Mouse (Mus musculus): ENCODE measurements around the gene Rhot1.
A peak's percentile ranks its signal among the peaks of the same experiment; 100 is the strongest.

Rhot1 gene

GRCm38 (mm10) chr11:80287150-80287549 lies 78.3 kb downstream of the Rhot1 start:
- DNase-seq (ENCODE audit: low read depth, low spot score), result peak; percentile 85

- peak; percentile 35 for DNase-seq (ENCODE audit: low read depth, low spot score)
Observed at GRCm38 (mm10) chr11:80289701-80290445, 81.1 kb downstream of the Rhot1 start.

- DNase-seq (ENCODE audit: low read depth, low spot score), result peak; percentile 14
Observed at GRCm38 (mm10) chr11:80291004-80291403, 82.2 kb downstream of the Rhot1 start.

DNA sequence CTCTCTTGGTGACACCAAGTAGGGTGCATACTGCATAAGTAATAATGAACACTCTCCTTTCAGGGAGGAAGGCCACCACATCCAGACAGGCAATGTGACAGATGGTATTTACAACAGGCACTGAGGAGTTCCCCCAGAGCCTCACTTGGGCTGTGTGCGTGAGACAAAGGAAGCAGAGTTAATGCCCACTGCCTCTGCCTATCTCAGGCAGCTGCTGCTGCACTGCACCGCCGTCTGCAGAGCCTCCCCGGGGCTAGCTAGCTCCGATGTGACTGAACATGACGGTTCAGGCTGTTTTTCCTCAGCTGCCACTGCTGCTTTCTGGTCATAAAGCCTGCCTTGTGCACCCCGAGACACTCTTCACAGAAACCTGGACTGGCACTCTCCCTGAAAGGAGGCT lies 83.6 kb downstream of the Rhot1 start:
- DNase-seq (ENCODE audit: low read depth, low spot score), result no peak

- DNase-seq (ENCODE audit: low read depth, low spot score), result no peak
Observed at GRCm38 (mm10) chr11:80295066-80295465, 86.2 kb downstream of the Rhot1 start.

DNA sequence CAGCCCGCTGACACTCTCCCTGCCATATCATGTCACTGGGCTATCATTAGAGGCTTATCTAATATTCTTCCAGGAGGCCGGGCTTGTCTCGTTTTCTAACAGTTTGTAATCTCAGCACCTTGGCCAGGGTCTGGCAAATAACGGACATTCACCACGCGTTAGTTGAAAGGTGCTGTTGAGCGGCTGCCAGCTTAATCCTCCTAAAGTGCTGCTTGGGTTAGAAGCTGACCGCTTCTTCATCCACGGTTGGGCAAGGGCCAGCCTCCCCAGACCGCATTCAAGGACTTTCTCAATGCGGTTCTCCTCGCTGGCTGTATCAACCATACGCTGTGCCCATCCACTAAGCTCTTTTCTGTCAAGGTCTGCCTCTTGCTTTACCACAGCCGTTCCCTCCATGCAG lies 87.0 kb downstream of the Rhot1 start:
- no peak for DNase-seq (ENCODE audit: low read depth, low spot score)

GRCm38 (mm10) chr11:80299513-80300235 lies 90.9 kb downstream of the Rhot1 start:
- DNase-seq (ENCODE audit: low read depth, low spot score), result no peak

DNA sequence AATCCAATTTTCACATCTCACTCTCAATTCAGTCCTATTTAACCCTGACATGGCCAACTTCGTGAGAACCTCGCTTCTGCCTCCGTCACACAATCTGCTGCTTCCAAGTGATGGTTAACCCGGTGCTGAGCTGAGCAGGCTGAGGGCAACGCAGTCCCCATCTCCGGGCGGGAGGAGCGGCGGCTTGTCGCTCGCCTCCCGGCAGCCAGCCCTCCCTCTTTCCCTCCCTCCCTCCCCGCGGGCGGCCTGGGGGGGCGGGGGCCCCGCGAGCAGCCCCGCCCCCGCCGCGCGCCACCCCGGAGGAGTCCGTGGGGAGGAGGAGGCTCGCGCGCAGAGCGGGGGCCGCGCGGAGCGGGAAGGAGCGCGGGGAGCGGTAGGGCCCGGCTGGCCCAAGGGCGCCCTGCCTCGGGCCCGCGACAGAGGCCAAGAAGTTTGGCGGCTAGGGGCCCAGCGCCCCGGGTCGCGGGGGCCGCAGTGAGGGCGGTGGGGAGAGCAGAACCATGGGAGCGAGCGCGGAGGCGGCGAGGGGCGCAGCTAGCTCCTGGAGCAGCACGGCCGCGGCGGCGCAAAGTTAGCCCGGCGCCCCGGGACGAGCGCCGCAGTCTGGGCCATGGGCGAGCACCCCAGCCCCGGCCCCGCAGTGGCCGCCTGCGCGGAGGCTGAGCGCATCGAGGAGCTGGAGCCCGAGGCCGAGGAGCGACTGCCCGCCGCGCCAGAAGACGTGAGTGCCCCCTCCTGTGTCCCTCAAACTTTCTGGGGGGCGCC lies 91.9 kb downstream of the Rhot1 start, which contains the start of gene Rhbdl3:
Gene Rhbdl3, plus strand, starts transcription at position 362 of the 765 bp plus-strand sequence.
- peak; percentile 79 for DNase-seq (ENCODE audit: low read depth, low spot score)

GRCm38 (mm10) chr11:80301316-80302045 lies 92.7 kb downstream of the Rhot1 start:
- peak; percentile 57 for DNase-seq (ENCODE audit: low read depth, low spot score)

DNA sequence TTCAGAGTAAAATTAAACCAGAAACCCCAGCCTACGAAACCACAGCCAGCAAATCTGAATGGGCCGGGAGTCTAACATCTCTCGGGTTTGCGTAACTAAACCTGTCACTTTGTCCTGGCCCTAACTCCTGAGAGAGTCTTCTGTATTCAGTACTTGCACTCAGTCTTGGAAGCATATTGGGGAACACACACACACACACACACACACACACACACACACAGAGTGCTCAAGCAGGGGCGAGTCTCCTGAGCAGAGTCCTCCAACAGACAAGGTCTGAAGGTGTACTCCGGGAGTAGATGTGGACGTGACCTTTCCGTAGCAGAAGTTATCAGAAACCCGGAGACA lies 93.2 kb downstream of the Rhot1 start:
- DNase-seq (ENCODE audit: low read depth, low spot score), result no peak

GRCm38 (mm10) chr11:80302536-80302935 lies 93.7 kb downstream of the Rhot1 start:
- peak; percentile 93 for DNase-seq (ENCODE audit: low read depth, low spot score)

DNA sequence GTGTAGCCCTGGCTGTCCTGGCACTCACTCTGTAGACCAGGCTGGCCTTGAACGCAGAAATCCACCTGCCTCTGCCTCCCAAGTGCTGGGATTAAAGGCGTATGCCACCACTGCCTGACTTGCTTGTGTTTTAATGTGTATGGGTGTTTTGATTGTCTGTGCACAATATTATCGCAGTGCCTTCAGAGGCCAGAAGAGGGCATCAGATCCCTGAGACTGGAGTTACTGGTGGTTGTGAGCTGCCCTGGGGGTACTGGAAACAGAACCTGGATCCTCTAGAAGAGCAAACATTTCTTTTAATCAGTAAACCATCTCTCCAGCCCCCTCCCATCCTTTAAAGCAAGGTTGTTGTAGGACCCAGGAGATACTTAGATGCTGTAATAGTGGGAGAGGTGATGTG lies 94.9 kb downstream of the Rhot1 start:
- DNase-seq (ENCODE audit: low read depth, low spot score), result peak; percentile 51

GRCm38 (mm10) chr11:80304846-80305245 lies 96.0 kb downstream of the Rhot1 start:
- DNase-seq (ENCODE audit: low read depth, low spot score), result no peak

DNA sequence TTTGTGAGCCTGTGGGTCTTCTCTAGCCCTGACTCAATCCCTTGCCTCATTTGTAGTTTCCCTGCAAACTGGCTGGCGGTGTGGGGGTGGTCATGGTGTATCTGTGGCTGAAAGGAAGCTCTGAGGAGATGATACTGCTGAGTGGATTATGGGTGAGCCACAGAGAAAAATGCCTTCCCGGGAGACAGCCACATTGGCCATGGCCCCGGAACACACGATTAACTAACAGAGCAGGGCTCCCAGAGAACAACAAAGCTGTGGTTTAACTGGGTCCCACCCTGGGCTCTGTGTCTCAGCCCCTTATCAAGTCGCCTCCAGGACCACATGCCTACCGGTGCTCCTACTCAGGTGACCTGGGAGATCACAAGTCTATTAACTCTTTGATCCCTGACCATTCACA lies 99.7 kb downstream of the Rhot1 start:
- no peak for DNase-seq (ENCODE audit: low read depth, low spot score)

GRCm38 (mm10) chr11:80311271-80311670 lies 102.5 kb downstream of the Rhot1 start:
- DNase-seq (ENCODE audit: low read depth, low spot score), result no peak

GRCm38 (mm10) chr11:80312049-80312448 lies 103.2 kb downstream of the Rhot1 start:
- no peak for DNase-seq (ENCODE audit: low read depth, low spot score)

- DNase-seq (ENCODE audit: low read depth, low spot score), result no peak
Observed at GRCm38 (mm10) chr11:80312565-80312964, 103.7 kb downstream of the Rhot1 start.

GRCm38 (mm10) chr11:80313462-80313861 lies 104.6 kb downstream of the Rhot1 start:
- DNase-seq (ENCODE audit: low read depth, low spot score), result no peak

- DNase-seq (ENCODE audit: low read depth, low spot score), result no peak
Observed at GRCm38 (mm10) chr11:80313944-80314343, 105.1 kb downstream of the Rhot1 start.

- no peak for DNase-seq (ENCODE audit: low read depth, low spot score)
Observed at GRCm38 (mm10) chr11:80315743-80316639, 107.2 kb downstream of the Rhot1 start.
